Mouse (Mus musculus): ENCODE measurements around the gene Rgs21. TPM values are rescaled to one million over a fixed set of nuclear protein-coding genes. Genes with fewer than 3 reads are reported as not detected.

Rgs21 gene
- not detected for polyA plus RNA-seq (2014; fragmentation: Illumina TruSeq; extraction: RNeasy Lipid Tissue Mini Kit (QIAGEN cat#74804); ENCODE audit: low read depth, low replicate concordance)

DNA sequence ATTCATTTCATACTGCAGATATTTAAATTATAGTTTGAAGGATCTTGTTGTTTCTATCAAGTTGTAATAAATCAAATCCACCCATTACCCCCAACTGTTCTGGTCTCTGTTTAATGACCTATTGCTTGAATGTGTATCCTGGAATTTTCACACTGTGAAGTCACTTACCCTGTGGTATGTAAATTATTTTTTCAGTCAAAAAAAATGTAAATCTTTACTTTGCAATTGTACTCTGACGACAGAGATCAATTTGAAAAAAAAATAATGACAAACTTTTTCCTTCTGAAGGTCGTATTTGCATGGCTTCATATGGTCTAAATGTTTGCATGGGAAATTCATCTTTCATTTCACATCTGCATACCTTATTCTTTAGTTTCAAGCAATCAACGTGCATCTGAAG, at the start of gene Rgs21:
Rgs21 (minus strand) TSS at position 101 of the 400 bp plus-strand sequence.

Other genes starting within 250 kb of the Rgs21 start
- 0.40 TPM for gene Rgs18, start 207.8 kb upstream of the Rgs21 start, polyA plus RNA-seq (2014; fragmentation: Illumina TruSeq; extraction: RNeasy Lipid Tissue Mini Kit (QIAGEN cat#74804); ENCODE audit: low read depth, low replicate concordance)

All from kidney, adult 10 weeks (tissue).